Mouse (Mus musculus): ENCODE measurements around the gene Lrrfip1.

Gene Lrrfip1

GRCm38 (mm10) chr1:91128849-91129248, 130.3 kb downstream of the Lrrfip1 start:
- DNase-seq (ENCODE audit: low read depth, low spot score): no peak

- no peak for DNase-seq (ENCODE audit: low read depth, low spot score)
Measured at GRCm38 (mm10) chr1:91137036-91137435, 138.5 kb downstream of the Lrrfip1 start.

GRCm38 (mm10) chr1:91144813-91145212, 146.3 kb downstream of the Lrrfip1 start, which contains the start of gene Rbm44:
Rbm44 (plus strand) TSS chr1:91145089.
- no peak for DNase-seq (ENCODE audit: low read depth, low spot score)

GRCm38 (mm10) chr1:91151509-91151908, 153.0 kb downstream of the Lrrfip1 start:
- no peak for DNase-seq (ENCODE audit: low read depth, low spot score)

- no peak for DNase-seq (ENCODE audit: low read depth, low spot score)
Measured at GRCm38 (mm10) chr1:91166798-91167197, 168.3 kb downstream of the Lrrfip1 start.

GRCm38 (mm10) chr1:91169157-91169556, 170.6 kb downstream of the Lrrfip1 start:
- DNase-seq (ENCODE audit: low read depth, low spot score): no peak

GRCm38 (mm10) chr1:91174796-91175195, 176.3 kb downstream of the Lrrfip1 start:
- no peak for DNase-seq (ENCODE audit: low read depth, low spot score)

GRCm38 (mm10) chr1:91176026-91176425, 177.5 kb downstream of the Lrrfip1 start:
- DNase-seq (ENCODE audit: low read depth, low spot score): no peak

GRCm38 (mm10) chr1:91176871-91177270, 178.3 kb downstream of the Lrrfip1 start:
- DNase-seq (ENCODE audit: low read depth, low spot score): no peak
